Mouse (Mus musculus) liver, postnatal 0 days (tissue): Measurements from ENCODE around the gene Cdk1. TPM values are rescaled to one million over a fixed set of nuclear protein-coding genes. Genes with fewer than 3 reads are reported as not detected.
A peak's percentile ranks its signal among the peaks of the same experiment; 100 is the strongest.

Experiments
- ATAC-seq: fragments of 200-750 bp; cut with Nextera tagmentation; 2 replicates; pipeline ENCODE4 v1.8.0; 2017; ENCODE audit warnings: mild to moderate bottlenecking, moderate library complexity
- DNase-seq: peaks from one replicate; pipeline ENCODE4 v3.0.0-alpha.2; 2016
- H3K27ac ChIP-seq: fragments of 300-500 bp; sonication (generic); 2 replicates; pipeline ENCODE4 v1.5.1; 2014; ENCODE audit warnings: antibody characterized with exemption, moderate library complexity, mild to moderate bottlenecking, low read depth
- H3K27me3 ChIP-seq: fragments of 300-500 bp; sonication (generic); 2 replicates; pipeline ENCODE4 v1.6.1; 2014; ENCODE audit warnings: low read length, control low read depth, mixed read lengths; ENCODE audit not compliant: insufficient read depth
- H3K36me3 ChIP-seq: fragments of 300-500 bp; sonication (generic); replicated peaks from 2 replicates; pipeline ENCODE4 v1.6.1; 2014; ENCODE audit warnings: mild to moderate bottlenecking, control low read depth, low read length, moderate library complexity, mixed read lengths; ENCODE audit not compliant: insufficient read depth
- H3K4me1 ChIP-seq: fragments of 300-500 bp; sonication (generic); 2 replicates; pipeline ENCODE4 v1.6.1; 2014; ENCODE audit warnings: antibody characterized with exemption, mild to moderate bottlenecking, control low read depth; ENCODE audit not compliant: insufficient read depth
- H3K4me2 ChIP-seq: fragments of 300-500 bp; sonication (generic); 2 replicates; pipeline ENCODE4 v1.6.1; 2014; ENCODE audit warnings: low read depth, mild to moderate bottlenecking, low read length, moderate library complexity, mixed read lengths
- H3K4me3 ChIP-seq: fragments of 300-500 bp; sonication (generic); 2 replicates; pipeline ENCODE4 v1.5.1; 2014; ENCODE audit warnings: low read depth, low read length
- H3K9ac ChIP-seq: fragments of 300-500 bp; sonication (generic); replicated peaks from 2 replicates; pipeline ENCODE4 v1.6.1; 2014; ENCODE audit warnings: mild to moderate bottlenecking, moderate library complexity
- H3K9me3 ChIP-seq: fragments of 300-500 bp; sonication (generic); 2 replicates; pipeline ENCODE4 v1.6.1; 2016; ENCODE audit warnings: mild to moderate bottlenecking, control low read depth, low read length, mixed read lengths
- CTCF ChIP-seq: sonication (generic); IDR thresholded peaks from 2 replicates; pipeline ENCODE4 v1.5.1; 2016; ENCODE audit warnings: antibody characterized with exemption, low read depth
- EP300 ChIP-seq: IDR thresholded peaks from 2 replicates; pipeline ENCODE4 v1.6.1; 2016; ENCODE audit warnings: antibody characterized with exemption, low read depth, mild to moderate bottlenecking
- WGBS: fragments of 180-500 bp; shearing (Covaris S2); extraction: QIAGEN DNeasy Blood & Tissue Kit; methylation state at CpG from one replicate; pipeline ENCODE4 v1.1.7; 2014; ENCODE audit not compliant: insufficient replicate concordance; 5-methylcytosine and 5-hydroxymethylcytosine counted together
- polyA plus RNA-seq: library from polyadenylated mRNA; unstranded; fragments of >200 nt; fragmentation: Nextera tagmentation; extraction: Ambion mirVana; gene quantifications from 2 replicates; pipeline ENCODE4 v1.2.1, GENCODE M21; 2015

The Cdk1 gene
- polyA plus RNA-seq, 1 experiment from 2014 or later: 171 TPM

GRCm38 (mm10) chr10:69306205-69306604 is 46.5 kb downstream of the Cdk1 start:
- DNase-seq (peak; percentile 70), ATAC-seq (peak; percentile 31; the same call in 1 of the 2 replicates)
- Histone ChIP-seq H3K4me1 (peaks cover 7% of the 10 kb centered on the region), H3K9me3 (no peaks in the 10 kb centered on the region), H3K4me2 (peak overlapping the region; percentile 51), H3K27ac (peak overlapping the region; percentile 67), H3K27me3 (no peaks in the 10 kb centered on the region), H3K4me3 (no peak overlapping the region), H3K36me3 (no peaks in the 10 kb centered on the region), H3K9ac (no peak overlapping the region)
- 43% methylated on average over 14 of the region's 14 CpGs for WGBS
- peak; percentile 88 for TF ChIP-seq CTCF
- no peak for TF ChIP-seq EP300

- Histone ChIP-seq H3K4me1 (peaks cover 7% of the 10 kb centered on the region), H3K27ac (peak overlapping the region; percentile 67), H3K4me3 (no peak overlapping the region), H3K27me3 (no peaks in the 10 kb centered on the region), H3K9ac (0 out of 2 replicates have a peak overlapping the region, but pooled peaks have one; percentile 26), H3K9me3 (no peaks in the 10 kb centered on the region), H3K36me3 (no peaks in the 10 kb centered on the region), H3K4me2 (peak overlapping the region; percentile 51)
- WGBS: 52% methylated on average over 7 of the region's 7 CpGs
- ATAC-seq (peak; percentile 70), DNase-seq (peak; percentile 24)
- no peak for TF ChIP-seq CTCF
- no peak; the same call in 1 of the 2 replicates for TF ChIP-seq EP300
Observed at GRCm38 (mm10) chr10:69305600-69305999, 47.1 kb downstream of the Cdk1 start.

GRCm38 (mm10) chr10:69304819-69305218 is 47.9 kb downstream of the Cdk1 start:
- DNase-seq (no peak), ATAC-seq (no peak)
- Histone ChIP-seq H3K9ac (no peak overlapping the region), H3K9me3 (no peaks in the 10 kb centered on the region), H3K27me3 (no peaks in the 10 kb centered on the region), H3K4me3 (no peak overlapping the region), H3K27ac (no peak overlapping the region), H3K36me3 (no peaks in the 10 kb centered on the region), H3K4me1 (peaks cover 7% of the 10 kb centered on the region), H3K4me2 (no peak overlapping the region)
- no peak for TF ChIP-seq CTCF
- no peak for TF ChIP-seq EP300
- 68% methylated on average over 3 of the region's 3 CpGs for WGBS

- H3K9me3 ChIP-seq: no peaks in the 10 kb centered on the region
- H3K4me1 ChIP-seq: peaks cover 7% of the 10 kb centered on the region
- TF ChIP-seq EP300 (no peak), CTCF (no peak)
- no peak overlapping the region for H3K4me3 ChIP-seq
- DNase-seq (no peak), ATAC-seq (no peak)
- H3K27ac ChIP-seq: no peak overlapping the region
- no peaks in the 10 kb centered on the region for H3K36me3 ChIP-seq
- no peak overlapping the region for H3K4me2 ChIP-seq
- no peaks in the 10 kb centered on the region for H3K27me3 ChIP-seq
- H3K9ac ChIP-seq: no peak overlapping the region
- 74% methylated on average over 3 of the region's 3 CpGs for WGBS
Observed at GRCm38 (mm10) chr10:69302667-69303066, 50.1 kb downstream of the Cdk1 start.

- Histone ChIP-seq H3K4me3 (no peak overlapping the region), H3K9me3 (no peaks in the 10 kb centered on the region), H3K36me3 (no peaks in the 10 kb centered on the region), H3K4me2 (no peak overlapping the region), H3K4me1 (no peaks in the 10 kb centered on the region), H3K9ac (no peak overlapping the region), H3K27me3 (no peaks in the 10 kb centered on the region), H3K27ac (0 out of 2 replicates have a peak overlapping the region, but pooled peaks have one; percentile 18)
- peak; percentile 27; the same call in 1 of the 2 replicates for TF ChIP-seq EP300
- TF ChIP-seq CTCF: no peak
- WGBS: 58% methylated on average over 7 of the region's 7 CpGs
- peak; percentile 49 for DNase-seq
- peak; percentile 94 for ATAC-seq
Observed at GRCm38 (mm10) chr10:69299985-69300384, 52.8 kb downstream of the Cdk1 start.

GRCm38 (mm10) chr10:69295919-69296318 is 56.8 kb downstream of the Cdk1 start:
- DNase-seq (no peak), ATAC-seq (no peak)
- H3K9me3 ChIP-seq: no peaks in the 10 kb centered on the region
- H3K4me3 ChIP-seq: no peak overlapping the region
- no peak overlapping the region for H3K9ac ChIP-seq
- H3K36me3 ChIP-seq: no peaks in the 10 kb centered on the region; the same call in 1 of the 2 replicates
- H3K27me3 ChIP-seq: no peaks in the 10 kb centered on the region
- no peak overlapping the region for H3K4me2 ChIP-seq
- no peak overlapping the region for H3K27ac ChIP-seq
- no peaks in the 10 kb centered on the region for H3K4me1 ChIP-seq
- no peak for TF ChIP-seq EP300
- TF ChIP-seq CTCF: no peak
- WGBS: 73% methylated on average over 9 of the region's 9 CpGs
